In genomic region chr8:82401490-82401889, GRCm38 (mm10) we compare ENCODE assay signal across 9 mouse cellular contexts. TPM values are rescaled to one million over a fixed set of nuclear protein-coding genes. Genes with fewer than 3 reads are reported as not detected.
DNase-seq lines count a peak whose midpoint lies in the region; ATAC-seq and TF ChIP-seq lines count a peak whose summit lies in the region.
"Had no signal": no experiment of that assay in that cellular context is flagged by ENCODE, and none has a peak within 500 bp of the region (broad histone marks: within the 10 kb centered on the region; RNA-seq: fewer than 3 reads in every experiment).

No protein-coding gene starts in this region.

- H3K4me1 ChIP-seq in lung, embryonic 14.5 days (ENCODE audit: insufficient read depth) = 0 out of 2 replicates have a peak, but pooled peaks cover 5% of the 10 kb centered on the region
- no peaks in the 10 kb centered on the region for H3K4me1 ChIP-seq in forebrain, postnatal 0 days (ENCODE audit: insufficient read depth)
- peaks cover 13% of the 10 kb centered on the region; the same call in 1 of the 2 replicates for H3K4me1 ChIP-seq in kidney, embryonic 16.5 days (ENCODE audit: insufficient read depth, low read length)
- H3K4me1 ChIP-seq in midbrain, embryonic 16.5 days (ENCODE audit: control insufficient read depth, insufficient read depth, low read length) = peaks cover 9% of the 10 kb centered on the region

- peak overlapping the region; percentile 46 for H3K4me3 ChIP-seq in lung, embryonic 14.5 days (ENCODE audit: low read depth, low read length)
- no peak overlapping the region for H3K4me3 ChIP-seq in forebrain, postnatal 0 days (ENCODE audit: low read depth, low read length)
- peak overlapping the region; percentile 56 for H3K4me3 ChIP-seq in kidney, embryonic 16.5 days (ENCODE audit: low read length)
- H3K4me3 ChIP-seq in midbrain, embryonic 16.5 days (ENCODE audit: low read depth, low read length) = no peak overlapping the region
- H3K4me3 ChIP-seq: myocyte had no signal

- H3K9ac ChIP-seq in lung, embryonic 14.5 days = peak overlapping the region; percentile 50
- H3K9ac ChIP-seq in forebrain, postnatal 0 days = no peak overlapping the region
- no peak overlapping the region for H3K9ac ChIP-seq in kidney, embryonic 16.5 days (replicated peaks; ENCODE audit: low read length)
- no peak overlapping the region for H3K9ac ChIP-seq in midbrain, embryonic 16.5 days (ENCODE audit: low read depth, low read length)

- no peaks in the 10 kb centered on the region for H3K36me3 ChIP-seq in lung, embryonic 14.5 days (ENCODE audit: insufficient read depth)
- no peaks in the 10 kb centered on the region for H3K36me3 ChIP-seq in forebrain, postnatal 0 days (ENCODE audit: insufficient read depth)
- H3K36me3 ChIP-seq in kidney, embryonic 16.5 days (ENCODE audit: insufficient read depth, low read length) = no peaks in the 10 kb centered on the region
- H3K36me3 ChIP-seq in midbrain, embryonic 16.5 days (ENCODE audit: control insufficient read depth, insufficient read depth, low read length) = no peaks in the 10 kb centered on the region

- no peak for TF ChIP-seq CTCF in lung, embryonic 14.5 days (IDR thresholded peaks at IDR 0.05; ENCODE audit: low read depth)
- no peak for TF ChIP-seq CTCF in forebrain, postnatal 0 days (IDR thresholded peaks at IDR 0.05; ENCODE audit: low read depth)

- WGBS in lung, embryonic 14.5 days = 13% methylated on average over 6 of the region's 6 CpGs
- WGBS in forebrain, postnatal 0 days = 31% methylated on average over 6 of the region's 6 CpGs
- WGBS in kidney, embryonic 16.5 days = 38% methylated on average over 6 of the region's 6 CpGs
- 27% methylated on average over 6 of the region's 6 CpGs for WGBS in midbrain, embryonic 16.5 days

- H3K27ac ChIP-seq in lung, embryonic 14.5 days (ENCODE audit: low read depth) = peak overlapping the region; percentile 73; the same call in 1 of the 2 replicates
- no peak overlapping the region for H3K27ac ChIP-seq in forebrain, postnatal 0 days (ENCODE audit: low read depth, low read length)
- H3K27ac ChIP-seq in kidney, embryonic 16.5 days (ENCODE audit: low read length) = no peak overlapping the region
- no peak overlapping the region for H3K27ac ChIP-seq in midbrain, embryonic 16.5 days (ENCODE audit: low read length)

- H3K4me2 ChIP-seq in lung, embryonic 14.5 days = peak overlapping the region; percentile 73
- peak overlapping the region; percentile 51; the same call in 1 of the 2 replicates for H3K4me2 ChIP-seq in forebrain, postnatal 0 days (ENCODE audit: low read depth)
- peak overlapping the region; percentile 74 for H3K4me2 ChIP-seq in kidney, embryonic 16.5 days (replicated peaks; ENCODE audit: low read depth, low read length)
- H3K4me2 ChIP-seq in midbrain, embryonic 16.5 days (ENCODE audit: low read length) = peak overlapping the region; percentile 61

- ATAC-seq in lung, embryonic 14.5 days (ENCODE audit: insufficient read depth) = no peak
- ATAC-seq in forebrain, postnatal 0 days = no peak
- no peak for ATAC-seq in kidney, embryonic 16.5 days (ENCODE audit: low FRiP score, low TSS enrichment)
- no peak for ATAC-seq in midbrain, embryonic 16.5 days

- no peaks in the 10 kb centered on the region for H3K9me3 ChIP-seq in lung, embryonic 14.5 days (ENCODE audit: low read depth, low read length)
- H3K9me3 ChIP-seq in forebrain, postnatal 0 days (ENCODE audit: low read length) = no peaks in the 10 kb centered on the region
- H3K9me3 ChIP-seq in kidney, embryonic 16.5 days (ENCODE audit: low read length) = no peaks in the 10 kb centered on the region
- no peaks in the 10 kb centered on the region for H3K9me3 ChIP-seq in midbrain, embryonic 16.5 days (replicated peaks; ENCODE audit: control insufficient read depth, low read length, poor library complexity, severe bottlenecking)

- H3K27me3 ChIP-seq in lung, embryonic 14.5 days (ENCODE audit: insufficient read depth, low read length) = no peaks in the 10 kb centered on the region
- no peaks in the 10 kb centered on the region for H3K27me3 ChIP-seq in forebrain, postnatal 0 days (ENCODE audit: insufficient read depth, low read length)
- H3K27me3 ChIP-seq in kidney, embryonic 16.5 days (ENCODE audit: insufficient read depth, low read length) = no peaks in the 10 kb centered on the region
- H3K27me3 ChIP-seq in midbrain, embryonic 16.5 days (ENCODE audit: control insufficient read depth, insufficient read depth, low read depth, low read length) = peaks cover 6% of the 10 kb centered on the region; the same call in 1 of the 2 replicates

- no peak for DNase-seq in lung, embryonic 14.5 days
- no peak for DNase-seq in lung, postnatal 36 days
- DNase-seq in forebrain, postnatal 0 days = no peak
- no peak for DNase-seq in urinary bladder, postnatal 14 days (ENCODE audit: low spot score)
- no peak for DNase-seq in gastrocnemius, postnatal 10 days
- no peak for DNase-seq in layer of hippocampus, postnatal 10 days (ENCODE audit: low spot score in 2 of 2)

RNA-seq across cellular contexts. Expression of gene Il15, which starts 1.5 kb away (rescaled TPM):
- 10.3 and 12.8 TPM in 2 replicates for polyA plus RNA-seq in lung, embryonic 14.5 days (2014; fragmentation: Nextera tagmentation; extraction: Ambion mirVana)
- 0.67 and 1.2 TPM in 2 replicates for total RNA-seq in forebrain, postnatal 0 days (2014; rRNA removed)
- 0.89 and 1.6 TPM in 2 replicates for polyA plus RNA-seq in forebrain, postnatal 0 days (2015; fragmentation: Nextera tagmentation; extraction: Ambion mirVana)
- 6.7 and 7.2 TPM in 2 replicates for polyA plus RNA-seq in kidney, embryonic 16.5 days (2015; fragmentation: Nextera tagmentation; extraction: Ambion mirVana)
- 1.1 TPM in 2 replicates for polyA plus RNA-seq in midbrain, embryonic 16.5 days (2015; fragmentation: Nextera tagmentation; extraction: Ambion mirVana)
- total RNA-seq in gastrocnemius, postnatal 10 days (2021) = 1 to 10 TPM; 3.4 to 3.6 TPM
- 1 to 10 TPM in 1 of 2 experiments, under 1 TPM in 1; 0.91 to 1.3 TPM for total RNA-seq in layer of hippocampus, postnatal 10 days (2021)

Comparison
In these comparisons a context has a peak if more than half of its experiments do, and no peak if none do; other contexts are left out.
1. H3K4me3 ChIP-seq: peak in lung, embryonic 14.5 days (single experiment) and kidney, embryonic 16.5 days (single experiment); none in forebrain, postnatal 0 days (single experiment) and midbrain, embryonic 16.5 days (single experiment).
2. Peak in every context shown above with its lines, with median percentiles within 50 percentile points of each other: H3K4me2 ChIP-seq.